Mouse (Mus musculus) leukemia stem cell, adult 10-12 weeks (primary cell): ENCODE data around the gene Hck. TPM values are rescaled to one million over a fixed set of nuclear protein-coding genes. Genes with fewer than 3 reads are reported as not detected.

ENCODE experiments used
- polyA plus RNA-seq: library from polyadenylated mRNA; stranded (reverse); fragments of >175 nt; gene quantifications from 2 replicates; pipeline ENCODE4 v1.2.3, GENCODE M21; 2012; ENCODE audit warnings: low replicate concordance

The Hck gene
- 7.5 and 16.0 TPM in 2 replicates for polyA plus RNA-seq

GRCm38 (mm10) chr2:153108313-153109264 is at the start of gene Hck:
TSS of gene Hck (plus strand) at chr2:153108468.

GRCm38 (mm10) chr2:153065747-153066508 is 42.3 kb upstream of the Hck start, which contains the start of gene Ccm2l:
TSS of gene Ccm2l (plus strand) at chr2:153065955.

GRCm38 (mm10) chr2:153160844-153161683 is 52.8 kb downstream of the Hck start, which contains the start of gene Tm9sf4:
TSS of gene Tm9sf4 (plus strand) at chr2:153161303.

Other genes with a start within 250 kb of the Hck start
- not detected in 2 replicates for gene Mylk2, start 197.1 kb upstream of the Hck start, polyA plus RNA-seq
- 0.32 and 1.1 TPM in 2 replicates for gene Foxs1, start 175.3 kb upstream of the Hck start, polyA plus RNA-seq
- not detected in 2 replicates for gene Dusp15, start 156.8 kb upstream of the Hck start, polyA plus RNA-seq
- gene Ttll9, start 146.0 kb upstream of the Hck start, polyA plus RNA-seq = 0.18 TPM in 1 of 2 replicates, not detected in the other
- gene Pdrg1, start 93.0 kb upstream of the Hck start, polyA plus RNA-seq = 11.0 and 20.0 TPM in 2 replicates
- not detected in 2 replicates for gene Xkr7, start 76.6 kb upstream of the Hck start, polyA plus RNA-seq
- 0.18 and 1.3 TPM in 2 replicates for gene Ccm2l, start 42.5 kb upstream of the Hck start, polyA plus RNA-seq
- 6.1 and 52.3 TPM in 2 replicates for gene Tm9sf4, start 52.8 kb downstream of the Hck start, polyA plus RNA-seq
- gene Tspyl3, start 117.0 kb downstream of the Hck start, polyA plus RNA-seq = 4.2 and 6.9 TPM in 2 replicates
- gene Plagl2, start 133.0 kb downstream of the Hck start, polyA plus RNA-seq = 8.3 and 38.1 TPM in 2 replicates
- 9.3 and 13.1 TPM in 2 replicates for gene Pofut1, start 133.1 kb downstream of the Hck start, polyA plus RNA-seq
- gene Kif3b, start 182.9 kb downstream of the Hck start, polyA plus RNA-seq = 0.80 and 2.3 TPM in 2 replicates
- gene Asxl1, start 237.4 kb downstream of the Hck start, polyA plus RNA-seq = 11.2 and 15.8 TPM in 2 replicates